Comparison of ENCODE assay signal across 17 mouse cellular contexts in genomic region chr14:117452150-117452549, GRCm38 (mm10).
DNase-seq lines count a peak whose midpoint lies in the region; ATAC-seq and TF ChIP-seq lines count a peak whose summit lies in the region.
"Had no signal": no experiment of that assay in that cellular context is flagged by ENCODE, and none has a peak within 500 bp of the region (broad histone marks: within the 10 kb centered on the region; RNA-seq: fewer than 3 reads in every experiment).

No protein-coding gene starts in this region.

- H3K9me3 ChIP-seq in embryonic facial prominence, embryonic 14.5 days (ENCODE audit: control insufficient read depth, low read length): no peaks in the 10 kb centered on the region
- no peaks in the 10 kb centered on the region for H3K9me3 ChIP-seq in embryonic facial prominence, embryonic 10.5 days
- no peaks in the 10 kb centered on the region for H3K9me3 ChIP-seq in neural tube, embryonic 13.5 days
- H3K9me3 ChIP-seq in midbrain, embryonic 15.5 days: no peaks in the 10 kb centered on the region
- H3K9me3 ChIP-seq: embryonic facial prominence, embryonic 13.5 days; stomach, embryonic 15.5 days had no signal

- no peak; the same call in 1 of the 2 replicates for ATAC-seq in embryonic facial prominence, embryonic 14.5 days (ENCODE audit: low read depth)
- ATAC-seq in neural tube, embryonic 13.5 days (ENCODE audit: low read depth): peak; percentile 69; the same call in 1 of the 2 replicates
- ATAC-seq in midbrain, embryonic 15.5 days (replicated peaks): peak; percentile 50; the same call in 1 of the 2 replicates
- ATAC-seq in inflammation-experienced regulatory T-cells, adult 6 months: no peak
- ATAC-seq: intestine, embryonic 16.5 days had no signal

- intact Hi-C loops in heart, postnatal 36 days (cut with DNase I): no loop called here

- H3K4me3 ChIP-seq in embryonic facial prominence, embryonic 14.5 days (ENCODE audit: low read depth, low read length): no peak overlapping the region
- no peak overlapping the region for H3K4me3 ChIP-seq in embryonic facial prominence, embryonic 10.5 days
- no peak overlapping the region for H3K4me3 ChIP-seq in neural tube, embryonic 13.5 days
- 0 out of 2 replicates have a peak overlapping the region, but pooled peaks have one; percentile 11 for H3K4me3 ChIP-seq in midbrain, embryonic 15.5 days
- H3K4me3 ChIP-seq in thymus, adult 2 months (ENCODE audit: control insufficient read depth, insufficient read depth, low read length): no peak overlapping the region
- H3K4me3 ChIP-seq: embryonic facial prominence, embryonic 13.5 days; stomach, embryonic 15.5 days had no signal

- no peak overlapping the region for H3K27ac ChIP-seq in embryonic facial prominence, embryonic 14.5 days (replicated peaks; ENCODE audit: low read depth, low read length)
- no peak overlapping the region for H3K27ac ChIP-seq in embryonic facial prominence, embryonic 10.5 days (replicated peaks)
- H3K27ac ChIP-seq in neural tube, embryonic 13.5 days (replicated peaks): no peak overlapping the region
- no peak overlapping the region for H3K27ac ChIP-seq in midbrain, embryonic 15.5 days
- no peak overlapping the region for H3K27ac ChIP-seq in thymus, adult 2 months (ENCODE audit: control insufficient read depth, insufficient read depth, low read length)
- H3K27ac ChIP-seq: embryonic facial prominence, embryonic 13.5 days; kidney, postnatal 0 days; stomach, embryonic 15.5 days had no signal

- H3K27me3 ChIP-seq in embryonic facial prominence, embryonic 14.5 days (replicated peaks; ENCODE audit: control insufficient read depth, insufficient read depth, low read length): no peaks in the 10 kb centered on the region
- H3K27me3 ChIP-seq in embryonic facial prominence, embryonic 10.5 days (replicated peaks; ENCODE audit: low read depth, poor library complexity, severe bottlenecking): no peaks in the 10 kb centered on the region
- no peaks in the 10 kb centered on the region for H3K27me3 ChIP-seq in neural tube, embryonic 13.5 days
- no peaks in the 10 kb centered on the region for H3K27me3 ChIP-seq in midbrain, embryonic 15.5 days (replicated peaks)
- no peaks in the 10 kb centered on the region for H3K27me3 ChIP-seq in thymus, adult 2 months (ENCODE audit: control insufficient read depth, insufficient read depth, low read length)
- H3K27me3 ChIP-seq: embryonic facial prominence, embryonic 13.5 days; stomach, embryonic 15.5 days had no signal

- no peaks in the 10 kb centered on the region for H3K36me3 ChIP-seq in embryonic facial prominence, embryonic 14.5 days (ENCODE audit: control insufficient read depth, insufficient read depth, low read length)
- H3K36me3 ChIP-seq in embryonic facial prominence, embryonic 10.5 days (replicated peaks): no peaks in the 10 kb centered on the region
- H3K36me3 ChIP-seq in neural tube, embryonic 13.5 days: no peaks in the 10 kb centered on the region
- H3K36me3 ChIP-seq in midbrain, embryonic 15.5 days (replicated peaks): no peaks in the 10 kb centered on the region
- H3K36me3 ChIP-seq in thymus, adult 2 months (ENCODE audit: control insufficient read depth, insufficient read depth, low read length): no peaks in the 10 kb centered on the region
- H3K36me3 ChIP-seq: embryonic facial prominence, embryonic 13.5 days; stomach, embryonic 15.5 days had no signal

- no peak overlapping the region for H3K4me2 ChIP-seq in embryonic facial prominence, embryonic 14.5 days (ENCODE audit: low read depth, low read length)
- peak overlapping the region; percentile 20; the same call in 1 of the 2 replicates for H3K4me2 ChIP-seq in neural tube, embryonic 13.5 days
- peak overlapping the region; percentile 20; the same call in 1 of the 2 replicates for H3K4me2 ChIP-seq in midbrain, embryonic 15.5 days
- H3K4me2 ChIP-seq: embryonic facial prominence, embryonic 13.5 days; stomach, embryonic 15.5 days had no signal

- H3K9ac ChIP-seq in embryonic facial prominence, embryonic 14.5 days (ENCODE audit: low read depth, low read length): no peak overlapping the region
- no peak overlapping the region for H3K9ac ChIP-seq in neural tube, embryonic 13.5 days
- no peak overlapping the region for H3K9ac ChIP-seq in midbrain, embryonic 15.5 days
- H3K9ac ChIP-seq: embryonic facial prominence, embryonic 13.5 days; stomach, embryonic 15.5 days had no signal

- DNase-seq in embryonic facial prominence, embryonic 14.5 days (ENCODE audit: low spot score): peak; percentile 7
- DNase-seq in embryonic facial prominence, embryonic 10.5 days (ENCODE audit: low spot score): no peak
- DNase-seq in neural tube, embryonic 10.5 days (ENCODE audit: extremely low spot score, low spot score): no peak
- no peak for DNase-seq in thymus, adult 2 months
- no peak for DNase-seq in heart, postnatal 36 days
- DNase-seq: cerebellum, postnatal 14 days; gastrocnemius, postnatal 10 days; liver; lung, adult 18-20 months; thymus, postnatal 25 days had no signal

- WGBS in embryonic facial prominence, embryonic 14.5 days: 56% methylated on average over 7 of the region's 7 CpGs
- 69% methylated on average over 7 of the region's 7 CpGs for WGBS in embryonic facial prominence, embryonic 10.5 days
- WGBS in neural tube, embryonic 13.5 days: 44% methylated on average over 7 of the region's 7 CpGs
- 35% methylated on average over 7 of the region's 7 CpGs for WGBS in midbrain, embryonic 15.5 days
- 92% methylated on average over 7 of the region's 7 CpGs for WGBS in thymus, adult 2 months

- H3K4me1 ChIP-seq in embryonic facial prominence, embryonic 14.5 days (ENCODE audit: control insufficient read depth, insufficient read depth, low read length): no peaks in the 10 kb centered on the region
- H3K4me1 ChIP-seq in embryonic facial prominence, embryonic 10.5 days: no peaks in the 10 kb centered on the region
- H3K4me1 ChIP-seq in neural tube, embryonic 13.5 days (replicated peaks): peaks cover 4% of the 10 kb centered on the region
- peaks cover 3% of the 10 kb centered on the region; the same call in 1 of the 2 replicates for H3K4me1 ChIP-seq in midbrain, embryonic 15.5 days
- H3K4me1 ChIP-seq in thymus, adult 2 months (replicated peaks; ENCODE audit: control insufficient read depth, insufficient read depth, low read length): no peaks in the 10 kb centered on the region
- H3K4me1 ChIP-seq: embryonic facial prominence, embryonic 13.5 days; stomach, embryonic 15.5 days had no signal

- TF ChIP-seq POLR2A in thymus, adult 2 months (IDR thresholded peaks at IDR 0.05; ENCODE audit: control insufficient read depth, extremely low read depth, insufficient read depth, low read length, poor library complexity): no peak

- TF ChIP-seq CTCF in thymus, adult 2 months (IDR thresholded peaks at IDR 0.05; ENCODE audit: borderline replicate concordance, control insufficient read depth, extremely low read depth, insufficient read depth, low read length, poor library complexity): no peak

Comparison
In these comparisons a context has a peak if more than half of its experiments do, and no peak if none do; other contexts are left out.
1. ATAC-seq: peak in neural tube, embryonic 13.5 days (single experiment) and midbrain, embryonic 15.5 days (single experiment); none in embryonic facial prominence, embryonic 14.5 days (single experiment) and inflammation-experienced regulatory T-cells, adult 6 months (single experiment).